Mouse (Mus musculus): ENCODE data around the gene Cep135. TPM values are rescaled to one million over a fixed set of nuclear protein-coding genes. Genes with fewer than 3 reads are reported as not detected.

Gene Cep135
- total RNA-seq, 2 experiments from 2014 or later, result 7.2 to 8.5 TPM

DNA sequence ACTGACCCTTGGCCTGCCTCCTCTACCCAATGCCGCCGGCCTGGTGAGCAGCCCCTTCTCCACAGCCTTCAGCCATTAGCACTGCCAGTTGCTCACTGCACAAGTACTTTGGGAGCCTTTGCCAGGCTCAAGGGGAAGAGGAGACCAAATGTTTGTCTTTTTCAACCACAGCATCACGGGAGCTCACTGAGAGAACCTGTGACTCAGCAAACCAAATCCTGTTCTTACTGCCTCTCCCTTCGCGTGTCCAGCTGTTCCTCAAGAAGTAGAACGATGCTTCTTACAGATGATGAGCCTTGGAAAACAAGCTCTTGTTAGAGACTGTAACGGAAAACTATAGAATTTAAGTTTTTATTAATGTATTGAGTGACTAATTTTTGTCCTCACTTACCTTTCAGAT lies 55.7 kb downstream of the Cep135 start:
- DNase-seq (ENCODE audit: low spot score in 2 of 2), result no peak

DNA sequence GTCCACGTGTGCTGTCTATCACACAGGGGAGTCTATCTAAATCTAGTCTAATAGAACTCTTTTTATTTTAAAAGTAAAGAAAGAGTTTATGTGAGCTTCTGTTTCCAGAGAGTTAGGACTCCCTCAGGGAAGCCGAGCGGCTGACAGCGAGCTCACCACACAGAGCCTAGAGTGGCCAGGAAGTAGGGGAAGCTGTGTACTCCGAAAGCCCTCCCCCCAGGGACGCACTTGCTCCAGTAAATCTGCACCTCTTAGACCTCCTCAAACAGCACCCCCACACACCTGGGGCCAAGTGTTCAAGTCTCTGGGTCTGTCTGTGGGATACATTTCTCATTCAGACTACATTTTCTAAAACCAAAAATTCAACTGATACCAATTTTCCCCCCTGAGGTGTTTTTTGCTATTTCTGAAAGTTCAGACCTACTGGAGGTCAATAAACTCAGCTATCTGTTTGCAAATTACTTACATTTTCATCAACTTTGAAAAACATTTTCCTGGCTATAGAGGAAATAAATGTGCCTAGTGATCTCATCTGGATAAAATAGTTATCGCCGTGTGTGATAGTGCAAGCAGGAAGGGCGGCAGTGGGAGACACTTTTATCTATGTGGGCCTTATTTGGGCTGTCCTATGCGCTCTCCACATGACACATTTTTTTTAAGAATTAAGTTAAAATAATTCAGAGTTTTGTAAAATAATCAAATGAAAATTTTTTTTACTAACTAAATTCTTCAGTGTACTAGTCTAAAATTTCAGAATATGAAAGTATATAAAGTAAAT lies 56.8 kb downstream of the Cep135 start:
- no peak for DNase-seq (ENCODE audit: low spot score in 2 of 2)

DNA sequence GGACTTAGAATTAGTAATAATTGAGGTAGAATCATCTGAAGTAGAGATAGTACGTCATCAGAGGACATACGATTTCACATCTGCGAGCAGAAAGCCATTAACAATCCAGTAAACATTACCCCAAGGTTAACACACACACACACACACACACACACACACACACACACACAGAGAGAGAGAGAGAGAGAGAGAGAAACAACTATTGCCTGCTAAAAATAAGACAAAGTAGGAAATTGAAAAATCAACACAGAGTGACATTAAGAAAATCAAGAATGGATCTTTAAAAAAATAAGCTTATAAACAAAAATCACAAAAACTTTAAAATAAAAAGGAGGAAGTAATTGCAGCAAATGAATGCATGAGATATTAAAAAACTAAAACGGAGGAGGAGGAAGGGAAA lies 61.4 kb downstream of the Cep135 start:
- DNase-seq (ENCODE audit: low spot score in 2 of 2), result no peak

DNA sequence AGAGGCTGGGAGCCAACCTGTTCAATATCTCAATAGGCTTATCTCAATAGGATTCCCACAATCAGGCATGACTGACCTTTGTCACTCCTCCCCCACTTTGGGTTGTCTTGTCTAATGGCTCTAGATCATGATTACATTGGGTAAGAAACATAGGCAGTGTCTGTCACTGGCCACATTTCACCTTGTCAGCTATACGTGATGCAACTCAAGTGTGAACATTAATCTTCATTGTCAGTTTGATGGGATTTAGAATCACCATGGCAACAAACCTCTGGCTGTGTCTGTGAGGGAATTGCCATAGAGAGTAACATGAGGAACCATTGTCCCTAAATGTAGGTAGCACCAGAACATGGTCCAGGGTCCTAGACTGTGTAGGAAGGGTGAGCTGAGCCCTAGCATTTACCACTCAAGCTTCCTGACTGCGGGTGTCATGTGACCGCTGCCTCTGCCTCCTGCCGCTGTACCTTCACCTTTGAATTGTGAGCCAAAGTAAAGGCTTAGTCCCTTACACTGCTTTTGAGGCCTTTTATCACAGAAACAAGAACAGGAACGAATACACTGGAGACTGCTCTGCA lies 62.7 kb downstream of the Cep135 start:
- no peak for DNase-seq (ENCODE audit: low spot score in 2 of 2)

DNA sequence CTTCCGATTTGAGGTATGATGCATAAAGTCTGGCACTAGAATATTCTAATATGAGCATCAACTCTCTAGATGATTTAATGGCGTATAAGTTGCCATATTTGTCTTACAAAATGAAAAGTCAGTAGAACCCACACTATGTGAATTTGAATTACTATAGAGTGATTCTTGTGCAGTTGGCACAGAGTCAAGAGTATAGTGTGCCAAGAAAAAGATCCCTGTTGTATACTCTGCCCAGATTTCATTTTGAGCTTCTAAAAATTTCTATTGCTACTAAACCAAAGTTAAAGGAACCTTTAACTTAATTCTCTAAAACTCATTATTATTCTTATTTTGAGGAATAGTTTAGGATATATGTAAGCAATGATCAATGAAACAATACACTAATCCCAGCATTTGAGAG lies 67.7 kb downstream of the Cep135 start, which contains the start of gene C530008M17Rik:
Gene C530008M17Rik (plus strand): TSS at position 301 of the 400 bp plus-strand sequence.
- no peak for DNase-seq (ENCODE audit: low spot score in 2 of 2)

DNA sequence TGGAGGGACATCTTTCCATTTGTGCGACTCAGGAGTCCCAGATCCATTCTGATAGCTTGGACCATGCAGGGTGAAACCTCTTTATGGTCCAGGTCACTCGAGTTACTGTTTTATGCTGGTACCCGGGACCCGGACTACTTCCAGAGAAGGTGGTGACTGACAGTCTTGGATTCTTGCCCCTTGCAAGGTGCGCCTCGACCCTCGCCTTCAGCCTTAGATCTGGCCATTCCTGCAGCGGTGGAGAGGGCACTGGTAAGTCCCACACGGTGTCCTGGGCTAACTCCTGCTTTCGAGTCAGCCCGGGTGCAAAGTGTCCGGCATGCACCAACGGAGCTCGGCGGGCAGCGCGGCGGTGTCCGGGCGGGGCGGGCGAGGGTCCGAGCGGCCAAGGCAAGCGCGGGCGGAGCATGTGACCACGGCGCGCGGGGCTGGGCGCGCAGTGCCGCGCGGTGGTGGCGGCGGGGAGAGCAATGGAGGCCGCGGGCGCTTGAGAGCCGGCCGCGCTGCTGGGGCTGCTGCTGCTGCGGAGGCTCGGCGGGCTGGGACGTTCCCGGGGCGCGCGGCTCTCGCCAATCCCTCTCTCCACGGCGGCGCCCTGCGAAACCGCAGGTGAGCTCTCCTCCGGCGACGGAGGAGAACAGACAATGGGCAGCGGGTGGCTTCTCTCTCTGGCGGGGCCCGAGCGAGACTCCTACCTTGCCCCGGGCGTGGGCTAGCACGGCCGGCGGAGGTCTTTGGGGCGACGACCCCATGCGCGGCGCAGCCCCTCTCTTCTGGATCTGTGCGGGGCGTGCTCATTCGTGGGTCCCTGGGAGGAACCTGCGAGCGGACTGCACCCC lies 69.0 kb downstream of the Cep135 start:
- DNase-seq (ENCODE audit: low spot score in 2 of 2), result peak; percentile 69 to 84

DNA sequence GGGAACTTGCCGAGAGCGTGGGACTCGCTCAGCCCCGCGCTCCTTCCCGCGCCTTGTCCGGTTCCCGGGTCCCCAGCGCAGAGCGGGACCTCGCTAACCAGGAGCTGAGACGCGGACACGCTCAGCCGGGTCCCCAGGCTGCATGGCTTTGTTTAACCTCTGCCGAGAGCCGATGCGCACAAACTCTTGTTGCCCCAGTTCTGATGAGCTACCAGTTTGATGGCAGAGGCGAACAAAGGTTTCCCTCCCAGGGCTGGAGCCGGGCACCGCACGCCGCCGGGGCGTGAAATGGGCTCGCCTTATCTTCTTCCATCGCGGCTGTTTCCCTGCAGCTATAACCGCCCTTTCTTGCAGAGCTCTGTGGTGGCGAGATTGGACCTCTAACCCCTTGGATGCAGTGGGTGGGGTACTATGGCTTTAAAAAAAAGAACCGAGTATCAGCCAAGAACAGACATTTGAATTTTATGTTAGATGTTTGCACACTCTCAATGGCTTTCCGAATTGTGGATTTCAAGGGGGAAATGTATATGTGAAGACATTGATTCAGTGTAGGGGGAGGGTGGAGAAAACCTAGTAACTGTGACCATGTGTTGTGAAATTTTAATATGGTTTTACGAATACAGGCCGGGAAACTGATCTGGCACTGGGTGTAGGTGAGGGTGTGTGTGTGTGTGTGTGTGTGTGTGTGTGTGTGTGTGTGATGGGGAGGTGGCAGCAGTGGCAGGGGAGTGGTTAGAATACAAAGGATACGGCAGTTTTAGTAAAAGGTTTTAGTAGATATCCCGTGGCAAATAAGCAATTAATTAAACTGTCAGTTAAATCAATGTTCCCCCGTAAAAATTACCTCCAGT lies 69.8 kb downstream of the Cep135 start:
- peak in 1 of 2 experiments; percentile 45 for DNase-seq (ENCODE audit: low spot score in 2 of 2)

DNA sequence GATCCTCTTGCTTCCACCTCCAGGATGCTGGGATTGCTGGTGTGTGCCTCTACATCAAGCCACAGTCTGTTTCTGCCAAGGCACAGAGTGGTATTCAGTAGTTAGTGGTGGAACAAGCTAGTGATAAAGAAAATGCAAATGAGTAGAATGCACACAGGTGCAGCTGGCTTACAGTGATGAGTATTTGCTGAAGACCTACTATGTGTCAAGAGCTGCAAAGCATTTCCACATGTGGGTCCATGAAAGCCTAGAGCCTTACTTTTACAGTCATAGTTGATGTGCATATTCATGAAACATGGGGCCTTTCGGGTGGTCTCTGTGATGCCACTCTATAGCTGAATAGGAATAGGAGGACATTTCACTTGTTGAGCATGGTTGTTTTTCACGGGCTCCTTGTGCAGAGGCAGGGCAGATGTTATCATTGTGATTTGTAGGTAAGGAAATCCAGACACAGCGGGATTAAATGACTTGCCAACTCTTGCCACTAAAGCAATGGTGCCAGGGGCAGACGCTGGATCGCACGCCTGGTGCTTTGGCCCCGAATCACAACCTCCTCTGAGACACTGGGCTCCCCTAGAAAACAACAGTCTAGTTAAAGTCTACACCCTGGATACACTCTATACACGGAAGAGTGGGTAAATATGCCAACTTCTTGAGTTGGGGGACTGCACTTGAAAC lies 71.6 kb downstream of the Cep135 start:
- no peak for DNase-seq (ENCODE audit: low spot score in 2 of 2)

DNA sequence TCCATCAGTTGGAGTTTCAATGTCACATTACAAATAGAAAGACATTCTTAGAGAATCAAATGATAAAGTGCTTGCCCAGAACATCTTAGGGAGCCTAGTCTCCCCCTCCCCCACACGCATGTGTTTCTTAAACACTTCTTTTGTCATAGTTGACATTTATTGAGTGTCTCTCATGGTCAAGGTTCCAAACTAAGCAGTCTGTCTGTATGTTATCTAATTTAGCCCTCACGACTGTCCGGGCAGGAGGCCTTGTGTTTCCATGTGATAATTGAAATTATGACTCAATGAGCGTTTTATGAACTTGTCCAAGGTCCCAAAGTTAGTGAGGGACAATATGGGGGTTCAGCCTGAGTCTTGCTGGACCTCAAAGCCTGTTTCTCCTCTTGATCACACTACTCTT lies 72.8 kb downstream of the Cep135 start:
- DNase-seq (ENCODE audit: low spot score in 2 of 2), result no peak

DNA sequence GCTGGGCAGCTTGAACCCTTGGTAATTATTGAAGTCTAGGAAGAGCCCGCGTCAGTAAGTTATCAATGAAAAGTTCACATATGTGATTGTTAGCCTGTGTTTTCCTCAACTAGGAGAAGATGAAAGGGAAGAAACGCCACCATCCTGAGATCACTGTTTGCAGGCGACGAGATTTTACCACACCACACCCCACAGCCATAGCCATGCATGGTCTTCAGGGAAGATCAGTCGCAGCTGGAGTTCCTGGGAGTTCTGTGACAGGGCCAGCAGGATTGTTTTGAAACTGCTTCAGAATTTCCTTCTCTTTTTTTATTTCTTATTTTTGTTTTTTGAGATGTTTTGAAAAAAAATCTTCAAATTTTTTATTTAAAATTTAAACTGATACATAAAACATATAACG lies 76.4 kb downstream of the Cep135 start:
- no peak for DNase-seq (ENCODE audit: low spot score in 2 of 2)

DNA sequence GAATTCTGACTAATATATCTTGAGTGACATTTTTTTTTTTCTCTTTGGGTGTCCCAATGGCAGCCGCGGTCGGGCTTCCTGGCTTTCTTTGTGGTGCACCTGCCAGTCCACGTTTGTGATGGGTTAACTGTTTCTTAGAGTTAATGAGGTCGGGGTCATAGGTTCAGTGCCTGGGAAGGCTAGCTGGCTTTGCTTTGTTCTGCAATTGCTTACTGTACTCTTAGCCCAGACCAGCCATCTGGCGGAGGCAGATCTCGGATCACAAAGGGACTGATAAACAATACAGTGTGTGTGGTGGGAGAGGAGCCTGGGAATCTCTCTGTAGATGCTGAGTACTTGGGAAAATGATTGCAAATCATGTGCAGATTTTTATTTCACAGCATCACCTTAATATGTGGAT lies 76.9 kb downstream of the Cep135 start:
- DNase-seq (ENCODE audit: low spot score in 2 of 2), result no peak

DNA sequence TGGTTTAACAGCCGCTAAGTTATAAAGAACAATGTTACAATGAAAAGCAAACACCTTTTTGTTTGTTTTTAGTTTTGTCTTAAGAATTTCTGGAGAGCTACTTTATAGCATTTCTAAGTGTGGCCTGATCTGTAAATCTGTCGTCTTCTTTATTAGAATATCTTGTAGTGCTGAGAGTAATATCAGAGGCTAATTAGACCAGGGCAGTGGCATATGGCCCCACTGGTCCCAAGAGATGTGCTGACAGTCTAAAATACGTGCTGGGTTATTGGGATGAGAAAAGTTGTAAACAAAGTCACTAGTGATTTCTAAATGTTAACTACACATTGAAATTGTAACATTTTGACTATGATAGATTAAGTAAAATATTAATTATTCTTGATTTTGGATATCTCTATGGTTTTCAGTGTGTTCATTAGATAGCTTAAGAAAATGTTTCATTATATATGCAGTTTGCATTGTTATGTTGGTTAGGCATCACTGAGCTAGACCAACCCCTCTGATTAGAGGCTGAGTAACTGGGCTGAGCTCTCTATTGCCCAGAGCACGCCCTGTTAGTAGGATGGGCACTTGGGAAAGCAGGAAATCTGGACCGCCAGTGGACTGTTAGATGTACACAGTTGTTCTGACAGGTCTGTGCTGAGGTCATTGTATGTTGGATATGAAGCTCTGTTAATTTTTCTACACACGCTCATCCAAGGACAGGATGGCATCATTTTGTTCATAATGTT lies 77.7 kb downstream of the Cep135 start:
- no peak for DNase-seq (ENCODE audit: low spot score in 2 of 2)

DNA sequence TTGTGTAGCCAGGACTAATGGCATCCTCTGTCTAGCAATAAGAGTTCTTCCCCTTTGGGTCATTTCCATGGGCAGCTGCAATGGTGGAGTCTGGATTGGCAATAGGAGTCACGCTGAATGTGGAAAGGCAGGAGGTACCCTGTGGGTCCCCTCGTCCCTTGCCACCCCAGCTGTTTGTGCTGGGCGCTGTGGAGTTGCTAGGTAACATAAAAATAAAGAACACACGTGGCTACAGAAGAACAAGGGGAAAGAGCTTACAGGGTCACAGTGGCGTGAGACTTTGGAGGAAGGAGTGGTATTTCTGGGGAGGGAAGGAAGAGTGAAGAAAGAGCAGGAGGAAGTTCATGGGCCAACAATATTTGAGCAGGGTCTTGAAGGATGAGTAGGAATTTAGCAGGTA lies 79.6 kb downstream of the Cep135 start:
- DNase-seq (ENCODE audit: low spot score in 2 of 2), result no peak

DNA sequence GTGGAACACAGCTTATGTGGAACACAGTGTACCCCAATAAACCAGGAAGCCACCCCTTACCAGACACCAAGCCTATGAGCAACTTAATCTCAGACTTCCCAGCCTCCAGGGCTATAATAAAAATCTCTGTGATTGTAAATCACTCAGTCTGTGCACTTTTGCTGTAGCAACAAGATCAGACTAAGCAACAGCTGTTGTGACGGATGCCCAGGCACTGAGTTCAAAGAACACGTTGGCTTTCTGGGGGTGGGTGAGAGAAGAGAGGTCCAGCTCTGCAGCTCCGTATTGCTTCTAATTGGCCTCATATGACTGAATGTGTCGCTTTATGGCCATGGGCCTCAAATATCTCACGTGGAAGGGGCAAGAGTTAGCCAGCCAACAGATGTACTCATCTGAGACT lies 80.0 kb downstream of the Cep135 start:
- no peak for DNase-seq (ENCODE audit: low spot score in 2 of 2)

DNA sequence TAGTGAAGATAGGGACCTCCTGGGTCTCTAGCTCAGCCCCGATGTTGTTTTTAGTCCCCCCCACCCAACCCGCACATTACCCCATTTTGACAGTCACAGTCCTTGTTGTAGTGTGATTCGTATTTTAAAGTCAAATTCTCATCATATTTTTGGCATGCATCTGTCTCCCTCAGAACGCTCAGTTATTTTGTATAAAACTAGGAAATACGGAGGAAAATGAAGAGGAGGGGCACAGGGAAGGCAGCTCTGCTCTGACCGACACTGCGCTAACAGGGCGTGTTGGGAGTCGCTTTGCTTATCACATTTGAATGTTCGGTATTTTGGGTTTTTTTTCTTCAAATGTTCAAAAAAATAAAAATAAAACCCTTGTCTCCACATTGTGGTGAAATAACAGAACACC lies 81.7 kb downstream of the Cep135 start:
- DNase-seq (ENCODE audit: low spot score in 2 of 2), result no peak

DNA sequence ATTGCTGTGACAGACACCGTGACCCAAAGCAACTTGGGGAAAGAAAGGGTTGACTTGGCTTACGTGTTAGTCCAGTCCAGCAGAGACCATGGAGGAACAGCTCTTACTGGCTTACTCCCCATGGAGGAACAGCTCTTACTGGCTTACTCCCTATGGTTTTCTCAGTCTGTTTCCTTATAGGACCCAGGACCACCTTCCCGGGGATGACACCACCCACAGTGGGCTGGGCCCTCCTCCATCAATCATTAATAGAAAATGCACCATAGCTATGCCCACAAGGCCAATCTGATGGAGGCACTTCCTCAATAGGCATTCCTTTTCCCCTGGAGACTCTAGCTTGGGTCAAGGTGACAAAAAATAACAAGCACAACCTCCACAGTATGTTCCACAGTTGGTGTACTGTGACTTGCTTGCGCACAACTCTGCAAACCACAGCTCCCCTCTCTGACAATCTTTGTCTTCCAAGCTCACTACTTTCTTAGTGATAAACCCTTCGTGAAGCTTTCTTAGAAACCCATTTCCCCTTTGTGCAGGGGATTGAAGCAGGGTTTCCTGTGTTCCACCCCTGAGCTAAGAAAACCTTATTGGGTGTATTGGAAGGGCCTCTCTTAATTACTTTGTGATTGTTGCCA lies 85.6 kb downstream of the Cep135 start:
- DNase-seq (ENCODE audit: low spot score in 2 of 2), result no peak

DNA sequence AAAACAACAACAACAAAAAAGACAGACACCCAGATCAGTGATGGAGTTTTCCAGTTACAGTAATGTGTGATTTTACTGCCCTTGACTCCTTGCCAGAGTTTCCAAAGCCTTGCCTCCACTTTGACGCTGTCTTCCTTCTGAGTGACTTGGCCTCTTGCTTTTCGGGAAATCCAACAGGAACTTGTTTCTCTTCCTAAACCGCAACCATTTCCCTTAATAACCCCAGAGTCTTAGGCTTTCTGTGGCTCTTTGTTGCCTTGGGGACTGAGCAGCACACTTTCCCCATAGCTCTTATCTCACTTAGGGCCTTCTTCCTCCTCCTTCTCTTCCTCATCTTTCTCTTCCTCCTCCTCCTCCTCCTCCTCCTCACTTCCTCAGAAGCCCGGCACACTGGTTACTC lies 86.9 kb downstream of the Cep135 start:
- no peak for DNase-seq (ENCODE audit: low spot score in 2 of 2)

DNA sequence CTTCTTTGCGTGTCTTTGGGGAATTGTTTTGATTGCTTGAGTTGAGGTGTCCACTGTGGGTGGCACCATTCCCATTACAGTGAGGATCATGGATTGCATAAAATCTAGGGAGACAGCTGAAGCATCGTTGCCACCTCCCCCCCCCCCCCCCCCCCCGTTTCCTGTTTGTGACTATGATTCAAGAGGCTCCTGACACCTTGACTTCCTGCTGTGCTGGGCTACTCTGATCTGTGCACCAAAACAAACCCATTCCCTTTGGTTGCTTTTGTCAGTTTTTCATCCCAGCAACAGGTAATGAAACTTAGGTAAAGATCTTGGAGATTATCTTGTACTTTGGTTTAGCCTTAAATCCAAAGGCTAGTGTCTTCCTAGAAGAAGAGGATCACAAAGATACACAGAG lies 92.5 kb downstream of the Cep135 start:
- no peak for DNase-seq (ENCODE audit: low spot score in 2 of 2)

DNA sequence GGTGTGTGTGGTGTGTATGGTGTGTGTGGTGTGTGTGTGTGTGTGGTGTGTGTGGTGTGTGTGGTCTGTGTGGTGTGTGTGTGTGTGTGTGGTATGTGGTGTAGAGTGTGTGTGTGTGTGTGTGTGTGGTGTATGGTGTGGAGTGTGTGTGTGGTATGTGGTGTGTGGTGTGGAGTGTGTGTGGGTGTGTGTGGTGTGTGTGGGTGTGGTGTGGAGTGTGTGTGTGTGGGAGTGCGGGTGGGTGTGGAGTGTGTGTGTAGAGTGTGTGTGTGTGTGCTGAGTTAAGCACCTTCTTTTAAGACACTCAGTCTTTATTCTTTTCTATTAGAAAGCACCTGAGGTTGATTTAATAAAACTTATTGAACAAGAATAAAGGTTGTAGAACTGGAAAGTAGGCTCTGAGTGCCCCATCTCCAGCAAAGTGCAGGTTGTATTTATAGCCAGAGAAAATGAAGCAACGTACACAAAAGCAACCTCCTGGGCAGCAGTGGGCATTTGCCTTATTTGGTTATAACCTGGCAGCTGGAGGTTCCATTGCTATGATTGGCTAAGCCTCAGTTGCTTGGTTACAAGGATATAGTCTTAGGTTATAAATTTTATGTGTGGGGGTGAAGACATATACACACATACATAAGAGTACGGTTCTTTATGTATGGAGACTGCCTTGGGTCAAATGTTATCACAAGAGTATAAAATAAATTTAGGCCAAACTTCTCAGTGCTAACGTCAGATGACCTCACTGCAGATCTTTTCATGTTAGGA lies 93.6 kb downstream of the Cep135 start:
- DNase-seq (ENCODE audit: low spot score in 2 of 2), result no peak

Measured in layer of hippocampus, postnatal 10 days (tissue).